Mouse (Mus musculus) cerebellum, postnatal 36 days (tissue): ENCODE measurements at regions not wholly inside any gene's neighbourhood (a gene's known extent, or its start where the extent isn't known, plus 50 kb on each side); places are given as distances from the start of the nearest gene placed in this dataset.

Source experiments
- DNase-seq, 2 experiments: peaks; one replicate each; pipeline ENCODE4 v3.0.0; 2021 to 2022; ENCODE audit warnings: mixed read lengths in 2 of 2

DNA sequence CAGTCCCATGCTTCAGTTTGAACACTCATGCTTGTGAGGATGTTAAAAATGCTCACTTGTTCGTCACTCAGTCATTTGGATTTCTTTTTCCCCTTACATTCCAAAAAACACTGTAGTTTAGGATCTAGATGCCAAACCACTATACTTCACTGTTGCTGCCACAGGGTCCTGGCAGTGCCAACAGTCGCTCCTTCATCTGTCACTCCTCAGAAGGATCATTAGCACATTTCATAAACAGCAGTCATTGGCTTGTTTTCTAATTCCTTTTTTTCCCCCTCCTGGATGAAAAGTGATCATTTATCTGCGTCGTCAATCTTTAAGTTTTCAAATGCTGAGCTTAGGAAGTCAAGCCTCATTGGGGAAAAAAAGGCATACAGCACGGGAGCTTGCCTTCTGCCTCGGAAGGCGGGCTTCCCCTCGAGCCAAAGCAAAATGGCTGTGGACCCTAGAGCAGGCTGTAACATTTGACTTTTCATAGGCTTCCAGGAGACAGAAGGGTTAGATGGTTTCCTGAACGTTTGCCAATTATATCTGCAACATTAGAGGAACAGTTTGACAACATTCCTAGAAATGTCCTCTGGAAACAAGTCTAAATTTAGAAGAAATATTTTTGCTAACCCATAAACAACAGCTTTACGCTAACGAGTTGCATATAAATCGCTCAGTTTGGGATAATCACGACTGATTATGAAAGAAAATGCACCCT lies 95.6 kb upstream of the Fat1 start:
- no peak for DNase-seq

GRCm38 (mm10) chr8:44840646-44841045 lies 94.6 kb upstream of the Fat1 start:
- no peak for DNase-seq

GRCm38 (mm10) chr8:44844362-44844761 lies 90.9 kb upstream of the Fat1 start:
- no peak for DNase-seq

- no peak for DNase-seq
These were observed 83.0 kb upstream of the Fat1 start for GRCm38 (mm10) chr8:44852223-44852622.

- no peak for DNase-seq
These were observed 80.1 kb upstream of the Fat1 start for GRCm38 (mm10) chr8:44855115-44855514.

DNA sequence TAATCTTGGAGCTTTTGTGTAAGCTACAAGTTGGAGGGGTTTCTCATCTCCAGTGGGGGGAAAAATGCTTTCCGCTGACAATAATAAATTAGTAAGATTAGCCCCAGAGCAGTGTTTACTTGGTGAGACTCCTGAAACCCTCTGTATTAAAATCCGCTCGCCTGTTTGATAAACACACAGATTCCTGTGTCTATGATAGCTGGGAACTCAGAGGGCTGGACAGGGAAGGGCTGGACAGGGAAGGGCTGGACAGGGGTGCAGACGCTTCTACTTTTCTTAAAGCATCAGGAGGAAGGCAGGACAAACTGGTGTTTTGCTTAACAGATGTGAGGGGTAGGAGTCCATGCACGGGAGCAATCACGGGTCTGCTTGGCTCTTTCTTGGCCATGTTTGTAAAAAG lies 68.0 kb upstream of the Fat1 start:
- DNase-seq, result no peak

- DNase-seq, result no peak
These were observed 67.6 kb upstream of the Fat1 start for GRCm38 (mm10) chr8:44867666-44868065.

DNA sequence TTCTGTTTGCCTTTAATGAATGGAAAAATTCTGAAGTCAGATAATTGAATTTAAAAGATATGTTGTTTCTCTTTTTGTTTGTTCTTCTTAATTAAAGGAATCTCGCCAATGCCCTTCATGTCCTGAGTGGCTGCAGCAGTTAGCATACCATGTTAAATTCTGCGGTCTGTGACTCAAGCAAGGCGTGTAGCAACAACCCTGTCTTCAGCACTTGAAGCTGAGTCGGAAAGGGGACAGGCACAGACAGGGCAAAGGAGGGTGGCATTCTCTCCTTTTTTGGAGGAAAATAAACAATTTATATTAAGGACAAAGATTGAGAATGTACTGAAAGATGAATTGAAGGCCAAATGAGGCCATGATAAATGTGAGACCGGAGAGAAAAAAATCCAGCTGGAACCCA lies 58.2 kb upstream of the Fat1 start:
- no peak for DNase-seq

GRCm38 (mm10) chr8:44878208-44878607 lies 57.0 kb upstream of the Fat1 start:
- DNase-seq, result no peak

DNA sequence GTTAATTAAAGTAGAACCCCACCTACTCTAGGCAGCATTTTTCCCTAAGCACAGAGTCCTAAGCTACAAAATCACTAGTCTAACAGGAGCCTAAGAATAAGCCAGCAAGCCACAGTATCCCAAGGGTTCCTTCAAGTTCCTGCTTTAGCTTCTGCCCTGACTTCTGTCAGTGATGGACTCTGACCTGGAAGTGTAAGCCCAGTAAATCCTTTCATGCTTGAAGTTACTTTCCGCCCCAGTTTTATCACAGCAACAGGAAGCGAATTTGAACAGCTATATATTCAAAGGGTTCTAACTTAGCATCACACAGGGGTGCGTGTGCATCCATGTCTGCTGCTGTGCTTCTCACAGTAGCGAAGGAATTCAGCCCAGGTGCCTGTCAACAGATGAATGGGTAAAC lies 56.1 kb upstream of the Fat1 start:
- no peak for DNase-seq

GRCm38 (mm10) chr8:44884399-44885006 lies 50.7 kb upstream of the Fat1 start:
- no peak for DNase-seq
